Mouse (Mus musculus) right cerebral cortex, postnatal 36 days (tissue): ENCODE results near the gene Olfr1054.
"Not testable (repeated sequence)": the region's sequence is repeated elsewhere in the genome, so short reads cannot be mapped to it uniquely, and the experiment has no call there.

Experiments used
- DNase-seq, 2 experiments: peaks; one replicate each; pipeline ENCODE4 v3.0.0; 2022; ENCODE audit warnings: low spot score in 2 of 2, mixed read lengths in 1 of 2

The Olfr1054 gene

DNA sequence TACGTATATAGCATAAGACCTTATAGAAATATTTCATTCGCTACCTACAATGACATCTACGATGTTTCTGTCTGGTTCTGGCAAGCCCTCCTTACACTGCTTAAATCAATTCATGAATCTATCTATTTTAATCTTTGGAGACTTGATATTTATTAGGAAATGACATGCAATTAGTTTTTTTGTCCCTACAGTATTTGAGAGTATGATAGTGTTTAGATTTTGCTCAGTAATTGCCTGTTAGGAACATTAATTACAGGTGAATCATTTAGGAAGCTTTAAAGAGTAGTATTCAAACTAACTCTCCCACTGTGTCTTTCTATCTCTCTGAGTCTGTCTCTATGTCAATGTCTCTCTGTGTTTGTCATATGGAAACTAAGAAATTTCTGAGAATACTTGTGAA lies at the start of gene Olfr1054:
TSS of gene Olfr1054 (minus strand) at position 101 of the 400 bp plus-strand sequence.
- DNase-seq = no peak

DNA sequence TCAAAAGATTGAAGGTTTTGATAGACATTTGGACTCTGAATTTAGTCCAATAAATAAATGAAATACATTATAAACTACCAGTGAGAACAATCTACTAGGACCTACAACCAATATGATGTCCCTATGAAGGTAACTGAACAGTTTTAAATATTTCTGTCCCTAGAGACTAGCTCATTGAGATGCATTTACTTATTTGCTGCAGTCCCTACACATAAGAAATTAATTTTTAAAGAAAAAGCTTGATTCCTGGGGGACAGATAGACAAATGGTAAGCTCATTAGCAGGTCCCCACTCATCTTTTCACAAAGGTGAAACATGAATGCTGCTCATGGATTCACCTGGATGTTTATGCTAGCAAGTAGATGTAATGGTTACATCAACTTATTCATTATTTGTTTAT lies 43.1 kb upstream of the Olfr1054 start, which contains the start of gene Olfr1057:
TSS of gene Olfr1057 (minus strand) at position 101 of the 400 bp plus-strand sequence.
- DNase-seq = no peak

GRCm38 (mm10) chr2:86366342-86366741 lies 31.1 kb upstream of the Olfr1054 start:
- not testable (repeated sequence) for DNase-seq

DNA sequence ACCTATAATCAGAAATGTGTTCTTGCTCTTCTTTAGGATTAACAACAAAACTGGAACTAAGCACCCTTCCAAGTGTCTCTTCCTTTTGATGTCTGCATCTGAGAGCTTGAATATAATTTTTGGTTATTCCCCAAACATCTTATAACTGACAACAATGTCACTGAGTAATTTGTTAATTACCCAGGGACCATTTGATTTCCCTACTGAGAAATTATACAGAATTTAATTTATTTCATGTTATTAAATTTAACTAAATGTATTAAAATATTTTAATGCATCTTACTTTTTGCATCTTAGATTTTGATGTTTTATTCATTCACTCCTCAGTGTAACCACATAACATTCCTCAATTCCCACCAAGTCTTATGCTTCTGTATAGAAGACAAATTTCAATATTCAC lies 27.1 kb upstream of the Olfr1054 start, which contains the start of gene Olfr1056:
TSS of gene Olfr1056 (minus strand) at position 101 of the 400 bp plus-strand sequence.
- DNase-seq = no peak

- DNase-seq = not testable (repeated sequence)
Measured at GRCm38 (mm10) chr2:86351751-86352150, 16.5 kb upstream of the Olfr1054 start.

DNA sequence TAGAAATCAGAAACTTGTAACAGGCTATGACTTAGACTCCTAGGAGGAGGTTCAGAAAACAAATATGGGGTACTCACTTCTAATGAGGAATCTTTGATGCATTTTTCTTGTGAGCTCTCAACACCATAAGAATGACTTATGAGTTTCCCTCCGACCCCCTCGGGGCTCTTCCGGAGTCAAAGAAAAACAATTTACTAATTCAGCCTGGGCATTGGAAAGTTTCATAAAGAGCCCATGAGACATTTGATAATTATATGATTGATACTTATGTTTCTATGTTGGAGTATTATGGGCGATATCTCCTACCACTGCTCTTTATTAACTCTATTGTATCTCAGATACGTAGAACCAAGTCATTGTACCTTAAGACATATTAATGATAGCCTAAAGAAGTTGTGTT lies 15.0 kb upstream of the Olfr1054 start, which contains the start of gene Olfr1055:
TSS of gene Olfr1055 (minus strand) at position 101 of the 400 bp plus-strand sequence.
- DNase-seq = no peak

GRCm38 (mm10) chr2:86315184-86315583 lies 20.0 kb downstream of the Olfr1054 start, which contains the start of gene Olfr1053:
TSS of gene Olfr1053 (minus strand) at chr2:86315284.
- DNase-seq = no peak

DNA sequence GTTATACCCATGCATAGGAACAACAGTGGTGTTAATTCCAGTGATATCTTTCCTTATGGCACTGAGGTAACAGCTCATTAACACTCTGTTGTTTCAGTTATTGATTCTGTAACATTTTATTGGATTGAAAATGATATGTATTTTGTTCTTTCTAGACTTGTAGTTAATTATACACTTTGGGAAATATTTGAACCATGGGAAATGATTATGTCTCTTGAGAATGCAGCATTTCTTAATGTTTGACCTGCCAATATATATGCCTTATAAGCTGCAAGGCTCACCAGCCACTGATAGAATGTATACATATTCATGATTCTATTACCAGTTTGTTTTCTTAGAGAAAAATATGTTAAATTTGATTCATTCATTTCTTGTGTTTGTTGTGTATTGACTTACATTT lies 43.1 kb downstream of the Olfr1054 start, which contains the start of gene Olfr1052:
TSS of gene Olfr1052 (plus strand) at position 301 of the 400 bp plus-strand sequence.
- DNase-seq = no peak
